ENCODE assay signal across 15 mouse cellular contexts in the genomic region with DNA sequence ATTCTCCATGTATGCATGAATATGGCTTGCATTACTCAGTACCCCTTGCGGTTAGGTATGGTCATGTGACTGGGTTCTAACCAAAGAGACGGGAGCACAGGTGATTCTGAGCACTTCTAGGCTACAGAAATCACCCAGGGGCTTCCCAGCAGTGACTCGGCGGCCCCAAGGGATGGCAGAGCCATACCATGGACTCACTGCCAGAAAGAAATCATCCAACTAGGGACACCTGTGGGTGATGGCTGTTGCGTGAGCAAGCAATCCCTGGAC.
"Had no signal": no experiment of that assay in that cellular context is flagged by ENCODE, and none has a peak within 500 bp of the region (broad histone marks: within the 10 kb centered on the region; RNA-seq: fewer than 3 reads in every experiment).

No protein-coding gene starts in this region.

- H3K27ac ChIP-seq: kidney, embryonic 15.5 days; left cerebral cortex, adult 2 months; limb, embryonic 10.5 days; liver, embryonic 15.5 days; stomach, postnatal 0 days had no signal

- H3K9me3 ChIP-seq: kidney, embryonic 15.5 days; limb, embryonic 10.5 days; liver, embryonic 15.5 days; neural tube, embryonic 13.5 days had no signal

- DNase-seq: kidney, postnatal 14 days; lung, adult 2 months; lung, postnatal 36 days; right cerebral cortex, adult 18-20 months; right cerebral cortex, postnatal 25 days; thymus, postnatal 4 days had no signal

- H3K4me2 ChIP-seq: kidney, embryonic 15.5 days; liver, embryonic 11.5 days; liver, embryonic 15.5 days; midbrain, embryonic 11.5 days; neural tube, embryonic 13.5 days had no signal

- H3K4me3 ChIP-seq: kidney, embryonic 15.5 days; left cerebral cortex, adult 2 months; limb, embryonic 10.5 days; liver, embryonic 15.5 days; neural tube, embryonic 13.5 days had no signal

- H3K27me3 ChIP-seq: kidney, embryonic 15.5 days; liver, embryonic 15.5 days had no signal

- H3K36me3 ChIP-seq: liver, embryonic 15.5 days had no signal

- H3K4me1 ChIP-seq: liver, embryonic 15.5 days had no signal

- H3K9ac ChIP-seq: kidney, embryonic 15.5 days; liver, embryonic 15.5 days; neural tube, embryonic 13.5 days had no signal

- ATAC-seq: lung, postnatal 0 days had no signal
